Mouse (Mus musculus) kidney, embryonic 14.5 days (tissue): Measurements from ENCODE around the gene Elfn1. TPM values are rescaled to one million over a fixed set of nuclear protein-coding genes. Genes with fewer than 3 reads are reported as not detected.

Experiments
- ATAC-seq: fragments of 200-750 bp; cut with Nextera tagmentation; 2 replicates; pipeline ENCODE4 v1.8.0; 2017; ENCODE audit warnings: moderate number of reproducible peaks, mild to moderate bottlenecking, moderate TSS enrichment, moderate library complexity; ENCODE audit not compliant: low FRiP score, low TSS enrichment
- H3K27ac ChIP-seq: fragments of 300-500 bp; sonication (generic); 2 replicates; pipeline ENCODE4 v1.5.1; 2014; ENCODE audit warnings: low read depth, mild to moderate bottlenecking, low read length, moderate library complexity, mixed read lengths
- H3K27me3 ChIP-seq: fragments of 300-500 bp; sonication (generic); 2 replicates; pipeline ENCODE4 v1.6.1; 2014; ENCODE audit warnings: mild to moderate bottlenecking, low read length; ENCODE audit not compliant: control insufficient read depth, insufficient read depth
- H3K36me3 ChIP-seq: fragments of 300-500 bp; sonication (generic); 2 replicates; pipeline ENCODE4 v1.6.1; 2014; ENCODE audit warnings: low read length, mixed read lengths; ENCODE audit not compliant: control insufficient read depth, insufficient read depth
- H3K4me1 ChIP-seq: fragments of 300-500 bp; sonication (generic); 2 replicates; pipeline ENCODE4 v1.6.1; 2014; ENCODE audit warnings: low read length, mixed read lengths; ENCODE audit not compliant: control insufficient read depth, insufficient read depth
- H3K4me2 ChIP-seq: fragments of 300-500 bp; sonication (generic); replicated peaks from 2 replicates; pipeline ENCODE4 v1.6.1; 2014; ENCODE audit warnings: low read depth, mild to moderate bottlenecking, low read length
- H3K4me3 ChIP-seq: fragments of 300-500 bp; sonication (generic); 2 replicates; pipeline ENCODE4 v1.5.1; 2014; ENCODE audit warnings: mild to moderate bottlenecking, low read length
- H3K9ac ChIP-seq: fragments of 300-500 bp; sonication (generic); 2 replicates; pipeline ENCODE4 v1.6.1; 2014; ENCODE audit warnings: low read depth, mild to moderate bottlenecking, low read length, moderate library complexity
- H3K9me3 ChIP-seq: fragments of 300-500 bp; sonication (generic); 2 replicates; pipeline ENCODE4 v1.6.1; 2016; ENCODE audit warnings: low read length; ENCODE audit not compliant: control insufficient read depth
- WGBS: fragments of 180-500 bp; shearing (Covaris S2); extraction: QIAGEN DNeasy Blood & Tissue Kit; methylation state at CpG from one replicate; pipeline ENCODE4 v1.1.7; 2014; 5-methylcytosine and 5-hydroxymethylcytosine counted together
- polyA plus RNA-seq: library from polyadenylated mRNA; unstranded; fragments of >200 nt; fragmentation: Nextera tagmentation; extraction: Ambion mirVana; gene quantifications from 2 replicates; pipeline ENCODE4 v1.2.1, GENCODE M21; 2014

Elfn1 gene
- polyA plus RNA-seq, 1 experiment from 2014 or later: 0.14 TPM

DNA sequence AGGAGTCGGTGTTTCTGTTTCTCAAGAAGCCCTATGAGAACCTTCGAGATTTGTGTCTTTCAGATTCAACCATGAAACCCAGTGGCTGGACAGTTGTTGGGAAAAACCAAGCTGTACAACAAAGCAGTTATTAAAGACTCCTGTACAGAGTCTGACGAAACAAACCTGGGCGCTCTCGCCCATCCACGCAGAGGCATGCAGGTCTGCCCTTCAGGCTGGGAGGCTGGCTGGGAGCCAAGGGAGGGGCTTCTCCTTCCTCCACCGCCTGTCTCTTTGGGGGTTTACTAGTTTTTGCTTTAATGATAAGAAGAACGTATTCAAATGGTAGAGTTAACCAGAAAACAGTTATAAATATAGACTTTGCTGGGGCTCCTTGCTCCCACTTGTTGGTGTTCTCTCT lies 99.1 kb downstream of the Elfn1 start:
- Histone ChIP-seq H3K9ac (no peak overlapping the region), H3K9me3 (no peaks in the 10 kb centered on the region), H3K27me3 (no peaks in the 10 kb centered on the region), H3K27ac (no peak overlapping the region), H3K36me3 (0 out of 2 replicates have a peak, but pooled peaks cover 2% of the 10 kb centered on the region), H3K4me1 (no peaks in the 10 kb centered on the region), H3K4me2 (no peak overlapping the region), H3K4me3 (no peak overlapping the region)
- WGBS: 63% methylated on average over 8 of the region's 8 CpGs
- ATAC-seq: no peak

GRCm38 (mm10) chr5:140007656-140008522 lies 100.1 kb downstream of the Elfn1 start:
- Histone ChIP-seq H3K27me3 (no peaks in the 10 kb centered on the region), H3K4me1 (no peaks in the 10 kb centered on the region), H3K9me3 (no peaks in the 10 kb centered on the region), H3K4me3 (no peak overlapping the region), H3K36me3 (0 out of 2 replicates have a peak, but pooled peaks cover 2% of the 10 kb centered on the region), H3K4me2 (no peak overlapping the region), H3K27ac (no peak overlapping the region), H3K9ac (no peak overlapping the region)
- WGBS: 37% methylated on average over 9 of the region's 9 CpGs
- no peak for ATAC-seq

DNA sequence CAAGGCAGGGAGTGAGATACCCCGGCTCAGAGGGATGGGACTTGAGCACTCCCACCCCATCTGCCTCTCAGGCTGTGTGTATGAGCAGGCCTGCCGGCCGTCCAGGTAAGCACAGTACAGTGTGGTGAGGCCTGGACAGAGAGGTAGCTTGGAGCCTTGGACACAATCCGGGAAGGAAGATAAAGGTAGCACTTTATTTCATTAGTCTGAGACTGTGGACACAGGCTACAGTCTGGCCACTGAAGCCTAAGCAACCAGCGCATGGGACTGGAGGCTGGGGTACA lies 100.7 kb downstream of the Elfn1 start:
- ATAC-seq: no peak
- 75% methylated on average over 5 of the region's 5 CpGs for WGBS
- H3K27me3 ChIP-seq: no peaks in the 10 kb centered on the region

DNA sequence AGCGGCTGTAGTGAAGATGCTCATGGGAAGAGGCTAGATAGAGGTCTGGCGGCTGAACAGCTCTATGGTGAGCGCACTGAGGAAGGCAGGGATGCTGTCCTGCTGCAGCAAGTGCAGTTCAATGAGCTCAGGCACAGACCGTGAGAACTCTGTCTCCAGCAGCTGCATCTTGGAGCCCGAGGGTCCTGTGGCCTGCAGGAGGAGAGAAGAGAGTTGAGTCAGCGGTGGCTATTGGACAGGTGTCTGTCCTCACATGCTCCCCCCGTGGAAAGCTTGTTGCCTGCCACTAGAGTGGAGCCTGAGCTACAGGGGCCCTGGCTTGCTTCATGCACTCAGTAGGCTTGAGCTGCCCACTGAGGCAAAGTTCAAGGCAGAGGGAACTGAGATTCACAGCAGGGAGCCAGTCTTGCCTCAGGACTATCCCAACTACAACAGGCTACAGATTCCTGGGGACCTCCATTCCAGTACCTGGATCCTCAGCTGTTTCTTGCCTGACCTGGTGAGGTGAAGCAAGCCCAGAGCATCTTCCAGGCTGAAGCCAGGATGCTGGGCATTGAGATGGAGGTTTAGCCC lies 101.4 kb downstream of the Elfn1 start:
- Histone ChIP-seq H3K27me3 (no peaks in the 10 kb centered on the region), H3K4me2 (no peak overlapping the region), H3K4me1 (no peaks in the 10 kb centered on the region), H3K27ac (no peak overlapping the region), H3K4me3 (no peak overlapping the region), H3K36me3 (0 out of 2 replicates have a peak, but pooled peaks cover 2% of the 10 kb centered on the region), H3K9me3 (no peaks in the 10 kb centered on the region), H3K9ac (no peak overlapping the region)
- no peak for ATAC-seq
- WGBS: 87% methylated on average over 7 of the region's 7 CpGs

More for the DNA sequence above, 100.7 kb downstream of the Elfn1 start:
- no peaks in the 10 kb centered on the region for H3K9me3 ChIP-seq
- H3K4me2 ChIP-seq: no peak overlapping the region
- no peak overlapping the region for H3K9ac ChIP-seq
- 0 out of 2 replicates have a peak, but pooled peaks cover 2% of the 10 kb centered on the region for H3K36me3 ChIP-seq
- no peaks in the 10 kb centered on the region for H3K4me1 ChIP-seq
- no peak overlapping the region for H3K4me3 ChIP-seq
- H3K27ac ChIP-seq: no peak overlapping the region

- Histone ChIP-seq H3K4me1 (no peaks in the 10 kb centered on the region), H3K9ac (no peak overlapping the region), H3K27ac (no peak overlapping the region), H3K4me3 (no peak overlapping the region), H3K36me3 (0 out of 2 replicates have a peak, but pooled peaks cover 2% of the 10 kb centered on the region), H3K9me3 (no peaks in the 10 kb centered on the region), H3K4me2 (no peak overlapping the region), H3K27me3 (no peaks in the 10 kb centered on the region)
- WGBS: 77% methylated on average over 3 of the region's 3 CpGs
- ATAC-seq: no peak
Observed at GRCm38 (mm10) chr5:140010405-140010804, 102.7 kb downstream of the Elfn1 start.

DNA sequence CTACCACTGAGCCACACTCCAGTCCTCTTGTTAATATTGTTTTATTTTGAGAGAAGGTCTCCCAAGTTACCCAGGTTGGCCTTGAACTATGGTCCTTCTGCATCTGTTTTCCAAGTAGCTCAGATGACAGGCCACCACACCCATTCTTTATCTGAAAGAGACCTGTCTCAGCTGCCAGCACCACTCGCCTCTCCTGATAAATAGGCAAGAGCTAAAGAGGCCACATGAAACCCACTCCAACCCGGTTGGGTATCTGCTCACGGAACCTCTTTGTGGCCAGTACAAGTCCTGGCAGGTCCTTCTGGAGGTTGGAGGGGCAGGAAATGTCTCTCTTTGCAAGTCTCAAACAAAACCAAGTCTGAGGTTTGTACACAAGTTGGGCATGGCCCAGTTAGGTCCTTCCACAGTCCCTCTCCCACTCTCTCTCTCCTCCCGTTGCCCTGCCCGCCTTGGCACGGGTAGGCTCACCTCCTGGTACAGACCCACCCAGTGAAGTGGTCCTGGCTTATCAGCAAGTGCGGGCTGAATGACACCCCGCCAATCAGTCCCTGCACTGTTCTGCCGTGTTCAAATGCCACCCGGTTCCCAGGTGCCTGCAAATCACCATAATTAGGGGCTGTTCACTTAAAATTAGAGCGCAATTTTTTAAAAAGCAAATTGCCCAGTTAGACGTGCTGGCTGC lies 104.7 kb downstream of the Elfn1 start:
- Histone ChIP-seq H3K9ac (no peak overlapping the region), H3K4me3 (no peak overlapping the region), H3K4me2 (no peak overlapping the region), H3K9me3 (no peaks in the 10 kb centered on the region), H3K36me3 (no peaks in the 10 kb centered on the region), H3K27me3 (no peaks in the 10 kb centered on the region), H3K27ac (no peak overlapping the region), H3K4me1 (no peaks in the 10 kb centered on the region)
- 87% methylated on average over 12 of the region's 12 CpGs for whole genome bisulfite sequencing
- ATAC-seq: no peak

DNA sequence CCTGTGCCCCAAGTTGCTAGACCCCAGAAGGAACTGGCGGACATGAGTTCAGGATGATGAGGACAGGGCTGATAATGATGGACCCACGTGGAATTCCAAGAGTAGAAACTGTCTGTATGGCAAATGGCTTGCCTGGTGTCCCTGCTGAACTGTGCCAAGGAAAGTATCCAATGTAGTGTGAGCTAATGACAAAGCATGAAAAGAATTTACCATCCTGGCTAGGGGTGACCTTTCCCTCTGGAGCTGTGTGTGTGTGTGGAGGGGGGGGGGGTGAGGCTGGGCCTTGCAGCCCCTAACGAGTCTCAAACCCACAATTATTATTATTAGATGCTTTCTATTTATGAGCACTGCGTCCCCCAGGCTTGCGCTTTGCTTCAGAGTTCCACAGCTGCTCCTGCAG lies 105.9 kb downstream of the Elfn1 start:
- H3K27ac ChIP-seq: no peak overlapping the region
- WGBS: 83% methylated on average over 5 of the region's 5 CpGs
- no peaks in the 10 kb centered on the region for H3K4me1 ChIP-seq
- no peak overlapping the region for H3K4me2 ChIP-seq
- no peaks in the 10 kb centered on the region for H3K36me3 ChIP-seq
- no peak for ATAC-seq
- H3K27me3 ChIP-seq: no peaks in the 10 kb centered on the region
- H3K9me3 ChIP-seq: no peaks in the 10 kb centered on the region
- H3K9ac ChIP-seq: no peak overlapping the region
- H3K4me3 ChIP-seq: no peak overlapping the region

DNA sequence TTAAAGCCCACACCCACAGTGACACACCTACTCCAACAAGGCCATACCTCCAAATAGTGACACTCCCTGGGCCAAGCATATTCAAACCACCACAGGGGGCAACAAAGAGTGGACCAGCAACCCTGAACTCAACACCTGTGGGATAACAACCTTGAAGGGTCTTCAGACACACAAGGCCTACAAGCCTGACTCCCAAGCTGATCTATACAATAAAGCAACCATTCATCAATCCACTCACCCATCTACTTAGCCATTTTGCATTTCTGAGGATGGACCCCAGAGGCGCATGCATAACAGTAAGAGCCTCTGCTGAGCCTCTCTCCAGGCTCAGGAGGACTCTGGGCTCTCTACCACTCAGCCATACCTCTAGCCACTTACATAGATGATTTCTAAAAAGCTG lies 109.2 kb downstream of the Elfn1 start:
- no peak for ATAC-seq
- 93% methylated on average over 1 of the region's 1 CpGs for WGBS
- H3K9me3 ChIP-seq: no peaks in the 10 kb centered on the region

GRCm38 (mm10) chr5:140018780-140019179 lies 111.0 kb downstream of the Elfn1 start:
- Histone ChIP-seq H3K9ac (no peak overlapping the region), H3K36me3 (no peaks in the 10 kb centered on the region), H3K27ac (no peak overlapping the region), H3K4me3 (no peak overlapping the region), H3K4me1 (no peaks in the 10 kb centered on the region), H3K4me2 (no peak overlapping the region), H3K9me3 (no peaks in the 10 kb centered on the region), H3K27me3 (no peaks in the 10 kb centered on the region)
- WGBS: 89% methylated on average over 7 of the region's 7 CpGs
- ATAC-seq: no peak

More for the DNA sequence above, 109.2 kb downstream of the Elfn1 start:
- Histone ChIP-seq H3K27me3 (no peaks in the 10 kb centered on the region), H3K4me1 (no peaks in the 10 kb centered on the region), H3K4me2 (no peak overlapping the region), H3K4me3 (no peak overlapping the region), H3K9ac (no peak overlapping the region), H3K36me3 (no peaks in the 10 kb centered on the region), H3K27ac (no peak overlapping the region)
